Mouse (Mus musculus) layer of hippocampus, adult 6 months (tissue): ENCODE measurements around the gene Ptpn3. TPM values are rescaled to one million over a fixed set of nuclear protein-coding genes. Genes with fewer than 3 reads are reported as not detected.

Experiments used
- long read RNA-seq, 2 experiments: library from polyadenylated mRNA; unstranded; transcript quantifications; one replicate each; pipeline ENCODE4 v2.0.0; 2019 to 2020
- polyA plus RNA-seq: library from polyadenylated mRNA; unstranded; fragments of <200 nt; fragmentation: Nextera tagmentation; gene quantifications from 2 replicates; pipeline ENCODE4 v1.2.3, GENCODE M21; 2021

Ptpn3 gene
- polyA plus RNA-seq, result 12.4 and 16.7 TPM in 2 replicates
- long read RNA-seq, experiment 1, partial matches to known transcripts, result 1 of 10 reads
- long read RNA-seq, experiment 1, other reads (novel, unspliced or antisense), result 9 of 10 reads
- long read RNA-seq, experiment 2, partial matches to known transcripts, result 1 of 7 reads
- long read RNA-seq, experiment 2, other reads (novel, unspliced or antisense), result 6 of 7 reads

GRCm38 (mm10) chr4:57301410-57302313, at the start of gene Ptpn3:
Gene Ptpn3, minus strand, starts transcription at chr4:57301837.

GRCm38 (mm10) chr4:57143026-57143937, 158.4 kb downstream of the Ptpn3 start, which contains the start of gene Epb41l4b:
Gene Epb41l4b, minus strand, starts transcription at chr4:57143437.

Other genes with a start within 250 kb of the Ptpn3 start
- 1.8 and 2.5 TPM in 2 replicates for gene Epb41l4b, start 158.4 kb downstream of the Ptpn3 start, polyA plus RNA-seq
- gene Palm2, start 132.4 kb upstream of the Ptpn3 start, polyA plus RNA-seq, result 4.7 and 6.2 TPM in 2 replicates